Mouse (Mus musculus) lung, postnatal 0 days (tissue): ENCODE results near the gene Rcc1.

ENCODE experiments used
- CTCF ChIP-seq: IDR thresholded peaks from 2 replicates; pipeline ENCODE4 v1.5.1; 2016; ENCODE audit warnings: antibody characterized with exemption, mild to moderate bottlenecking
- EP300 ChIP-seq: IDR thresholded peaks from 2 replicates; pipeline ENCODE4 v1.6.1; 2016; ENCODE audit warnings: antibody characterized with exemption, mild to moderate bottlenecking, control low read depth

- peak; percentile 29 for TF ChIP-seq CTCF
- no peak for TF ChIP-seq EP300
Measured at GRCm38 (mm10) chr4:132387617-132388016, 34.2 kb upstream of the Rcc1 start.
